Mouse (Mus musculus): ENCODE data around the gene Cfap58.

Cfap58 gene

DNA sequence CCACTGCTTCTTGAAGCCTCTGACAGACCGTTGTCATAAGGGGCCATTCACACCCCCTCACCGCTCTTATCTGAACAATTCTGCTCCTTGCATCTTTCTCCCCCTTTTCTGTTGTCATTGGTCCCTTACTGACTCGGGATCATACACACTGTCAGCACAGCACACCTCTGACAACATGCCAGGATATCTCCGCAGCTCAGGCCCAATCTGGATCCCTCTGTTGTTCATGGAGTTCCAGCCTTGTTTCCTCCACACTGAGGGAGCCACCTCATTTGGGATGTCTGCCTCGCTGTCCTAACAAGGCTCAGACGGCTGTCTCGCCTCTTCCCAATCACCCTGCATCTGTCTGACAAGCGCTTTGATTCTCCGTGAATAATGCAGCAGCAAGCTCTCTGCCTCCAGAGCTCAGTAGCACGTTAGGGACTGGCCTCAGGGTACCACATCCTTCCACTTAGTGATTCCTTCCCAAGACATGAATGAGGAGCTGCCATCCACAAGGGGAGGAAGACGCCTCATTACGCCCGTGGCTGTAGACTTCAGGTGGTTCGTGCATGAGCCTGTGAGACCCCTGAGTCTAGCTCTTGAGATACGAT lies 40.7 kb downstream of the Cfap58 start:
- in situ Hi-C loops (cut with MboI) = no loop called here

DNA sequence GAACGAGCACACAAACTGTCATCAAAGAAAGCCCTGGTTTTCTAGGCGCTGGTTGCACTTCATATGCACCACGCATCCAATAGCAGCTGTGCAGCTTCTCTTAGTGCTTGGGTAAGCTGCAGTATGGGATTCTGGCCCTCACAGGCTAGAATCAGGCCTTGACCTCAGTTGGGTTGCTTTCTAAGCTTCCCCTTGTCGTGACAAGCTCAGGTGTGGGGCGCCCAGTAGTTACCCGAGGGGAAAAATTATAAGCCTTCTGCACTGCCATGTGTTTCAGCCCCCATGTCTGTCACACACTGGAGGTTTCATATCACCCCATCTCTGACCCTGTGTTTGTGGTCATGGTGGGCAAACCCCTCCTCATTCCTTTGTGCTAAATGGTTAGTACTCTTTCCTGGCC lies 42.0 kb downstream of the Cfap58 start:
- in situ Hi-C loops (cut with MboI) = no loop called here

DNA sequence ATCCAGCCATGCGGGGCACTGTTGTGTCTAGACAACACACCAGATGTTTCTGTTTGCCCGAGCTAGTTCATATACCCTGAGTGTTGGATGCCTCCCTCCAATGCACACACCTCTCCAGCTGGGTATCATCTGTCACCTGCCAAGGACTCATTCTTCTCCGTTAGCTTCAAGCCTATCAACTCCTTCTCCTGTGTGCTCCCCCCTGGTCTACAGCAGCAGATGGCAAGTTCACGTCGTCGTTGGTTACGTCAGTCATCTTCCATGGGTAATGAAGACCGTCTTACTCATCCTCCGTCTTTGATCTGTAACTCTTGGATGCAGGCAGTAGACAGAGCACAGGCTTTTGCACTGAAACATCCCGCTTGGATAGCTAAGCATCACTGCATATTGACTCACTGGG lies 42.8 kb downstream of the Cfap58 start:
- in situ Hi-C loops (cut with MboI) = no loop called here

DNA sequence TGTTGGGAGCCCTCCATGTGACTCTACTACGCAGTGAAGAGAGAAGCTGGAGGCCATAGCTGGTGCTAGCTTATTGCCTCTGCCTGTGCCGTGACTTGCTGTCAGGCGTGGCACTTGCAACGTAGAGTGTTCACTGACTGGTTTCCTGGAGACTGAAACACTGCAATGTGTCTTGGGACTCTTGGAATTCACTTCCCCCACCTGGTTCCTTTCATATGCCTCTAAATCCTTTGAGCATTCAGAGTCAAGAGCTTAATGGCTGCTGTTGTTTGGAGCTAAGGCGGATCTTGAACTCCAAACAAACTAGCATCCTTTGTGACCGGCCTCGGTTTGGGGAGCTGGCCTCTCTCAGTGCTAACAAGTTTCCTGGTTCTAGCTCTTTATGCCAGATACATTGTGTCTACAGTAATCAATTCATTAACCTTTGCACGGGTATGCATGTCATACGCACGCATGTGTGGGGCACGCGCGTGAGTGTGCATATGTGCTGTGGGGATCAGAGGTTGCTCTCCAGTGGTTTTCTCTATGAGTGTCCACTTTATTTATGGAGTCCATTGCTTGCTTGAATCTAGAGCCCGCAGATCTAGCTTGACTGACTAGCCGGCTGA lies 48.2 kb downstream of the Cfap58 start:
- in situ Hi-C loops (cut with MboI) = no loop called here

DNA sequence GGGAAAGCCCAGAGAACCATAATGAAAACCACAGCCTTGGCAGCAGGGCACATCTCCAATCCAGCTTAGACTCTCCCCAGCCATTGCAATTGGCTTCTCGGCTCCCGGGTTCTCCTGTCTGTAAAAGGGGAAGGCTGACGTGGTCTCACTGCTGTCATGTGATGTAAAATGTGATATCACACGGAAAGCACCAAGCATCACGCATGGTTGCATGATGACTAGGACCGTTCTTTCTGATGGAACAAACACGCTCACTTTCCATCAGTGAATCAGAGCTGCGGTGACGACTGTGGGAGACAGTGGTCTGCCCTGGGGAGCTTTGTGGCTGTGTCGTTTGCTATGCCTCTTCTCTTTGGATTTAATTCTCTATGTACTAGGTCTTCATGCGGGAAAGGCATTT lies 50.5 kb downstream of the Cfap58 start:
- in situ Hi-C loops (cut with MboI) = no loop called here

- in situ Hi-C loops (cut with MboI) = no loop called here
Measured at GRCm38 (mm10) chr19:47988456-47988855, 51.0 kb downstream of the Cfap58 start.

DNA sequence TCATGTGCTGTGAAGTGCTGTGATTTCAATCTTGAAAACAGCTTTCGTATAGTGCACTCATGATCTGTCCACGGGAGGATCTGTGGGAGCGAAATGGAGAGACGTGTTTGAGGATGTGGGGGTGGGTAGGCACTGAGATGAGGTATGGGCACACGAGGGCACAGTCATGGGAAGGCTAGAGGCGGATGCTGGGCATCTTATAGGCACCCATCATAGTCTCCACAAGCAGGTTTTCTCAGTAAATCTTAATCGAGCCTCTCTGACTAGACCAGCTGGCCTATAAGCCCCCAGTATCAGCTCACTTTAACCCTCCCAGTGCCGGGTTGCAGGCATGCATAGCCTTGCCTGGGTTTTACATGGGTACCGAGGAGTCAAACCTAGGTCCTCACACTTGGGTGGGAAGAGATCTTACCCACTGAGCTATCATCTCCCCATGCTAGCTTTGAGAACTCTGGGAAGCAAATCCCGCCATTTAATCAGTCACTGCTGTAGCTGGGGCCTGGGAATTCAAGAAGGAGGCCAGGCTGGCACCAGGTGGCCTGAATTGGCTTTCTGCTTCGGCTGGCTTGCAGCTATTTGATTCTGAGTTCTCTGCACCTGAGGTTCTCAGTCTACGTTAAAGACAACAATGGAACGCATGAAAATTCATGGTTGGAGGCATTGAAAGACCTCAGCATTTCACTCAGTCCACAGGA lies 51.6 kb downstream of the Cfap58 start:
- in situ Hi-C loops (cut with MboI) = no loop called here

DNA sequence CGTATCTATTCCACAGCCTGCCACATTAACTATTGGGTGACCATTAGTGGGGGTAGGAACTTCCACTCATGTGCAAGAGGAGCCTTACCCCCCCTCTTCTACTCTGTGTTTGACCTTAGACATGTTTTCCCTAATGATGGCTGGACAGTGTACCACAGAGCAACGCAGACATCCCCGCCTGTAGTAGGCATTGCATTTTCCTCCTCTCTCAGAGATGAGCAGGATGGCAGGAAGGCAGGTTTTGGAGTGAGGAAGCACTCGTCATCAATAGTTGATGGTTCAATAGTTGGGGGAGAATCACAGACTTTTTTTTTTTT lies 52.1 kb downstream of the Cfap58 start:
- in situ Hi-C loops (cut with MboI) = no loop called here

DNA sequence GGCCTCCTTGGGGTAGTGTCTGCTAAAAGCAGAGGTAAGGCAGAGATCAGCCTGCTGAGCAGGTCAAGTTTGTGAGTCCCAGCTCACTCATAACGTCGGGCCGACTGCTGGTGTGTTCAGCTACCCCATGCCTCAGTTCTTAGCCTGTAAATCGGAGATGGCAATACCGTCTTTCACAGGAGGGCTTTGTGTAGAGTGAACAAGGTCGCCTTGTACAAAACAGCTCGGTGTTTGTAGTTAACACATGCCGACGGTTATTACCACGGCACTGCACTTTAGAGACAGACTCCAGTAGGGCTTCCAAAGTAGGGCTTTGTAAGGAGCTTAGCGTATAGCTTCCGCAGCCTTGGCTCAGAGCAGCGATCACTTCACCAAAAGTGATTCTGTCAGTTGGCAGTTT lies 63.8 kb downstream of the Cfap58 start:
- in situ Hi-C loops (cut with MboI) = no loop called here

DNA sequence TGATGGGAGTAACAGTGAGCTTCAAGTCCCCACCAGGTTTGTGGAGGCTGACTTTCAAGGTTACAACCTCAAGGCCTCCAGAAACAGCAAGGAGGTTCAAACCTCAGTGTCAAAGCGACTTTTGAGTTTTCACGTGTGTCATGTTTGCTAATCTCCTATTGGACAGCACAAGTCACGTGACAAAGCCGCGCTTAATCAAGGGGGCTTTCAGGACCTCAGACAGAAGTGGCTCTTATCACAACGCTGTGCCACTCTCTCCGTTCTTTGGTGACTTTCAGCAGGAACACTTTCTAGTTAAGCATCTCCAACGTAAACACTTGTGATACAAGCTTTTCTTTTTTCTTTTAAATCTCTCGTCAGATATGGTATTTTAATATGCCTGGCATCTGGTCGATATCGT lies 64.3 kb downstream of the Cfap58 start:
- in situ Hi-C loops (cut with MboI) = no loop called here

- in situ Hi-C loops (cut with MboI) = no loop called here
Measured at GRCm38 (mm10) chr19:48008771-48009413, 71.4 kb downstream of the Cfap58 start.

- in situ Hi-C loops (cut with MboI) = no loop called here
Measured at GRCm38 (mm10) chr19:48009586-48010331, 72.3 kb downstream of the Cfap58 start.

GRCm38 (mm10) chr19:48020103-48020502 lies 82.6 kb downstream of the Cfap58 start:
- in situ Hi-C loops (cut with MboI) = no loop called here

- in situ Hi-C loops (cut with MboI) = no loop called here
Measured at GRCm38 (mm10) chr19:48021435-48021834, 84.0 kb downstream of the Cfap58 start.

DNA sequence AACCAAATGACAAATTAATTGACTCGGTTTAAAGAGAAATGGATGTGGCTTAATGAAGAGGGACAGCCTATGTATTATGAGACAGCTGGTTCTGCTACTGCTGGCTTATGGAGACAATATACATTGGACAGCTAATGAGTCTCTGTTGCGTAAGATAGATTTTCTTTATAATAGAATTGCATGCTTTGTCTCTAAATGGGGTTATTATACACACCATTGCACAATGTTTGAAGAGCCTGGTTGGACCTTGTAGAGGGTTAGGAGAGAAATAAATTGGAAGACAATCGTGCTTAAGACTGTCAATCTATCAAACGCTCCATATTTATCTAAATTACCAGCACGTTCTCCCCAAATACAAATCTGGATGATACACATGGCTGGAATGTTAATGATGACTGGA lies 85.3 kb downstream of the Cfap58 start:
- in situ Hi-C loops (cut with MboI) = no loop called here

DNA sequence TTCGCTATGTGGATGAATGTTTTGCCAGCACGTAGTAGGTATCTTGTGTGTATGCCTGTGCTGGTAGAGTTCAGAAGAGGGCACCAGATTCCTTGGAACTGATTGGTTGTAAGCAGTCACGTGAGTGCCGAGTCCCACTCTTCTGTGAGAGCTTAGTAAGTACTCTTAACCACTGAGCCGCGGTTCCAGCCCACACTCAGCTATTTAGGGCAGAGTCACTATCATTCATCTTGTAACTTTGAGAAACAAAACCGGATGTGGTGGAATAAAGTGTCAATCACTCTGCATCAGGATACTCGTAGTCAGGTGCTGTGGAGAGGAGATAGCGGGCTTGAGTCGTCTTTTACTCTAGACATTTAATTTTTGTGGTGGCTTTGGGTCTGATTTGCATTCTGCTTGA lies 86.3 kb downstream of the Cfap58 start:
- in situ Hi-C loops (cut with MboI) = no loop called here

DNA sequence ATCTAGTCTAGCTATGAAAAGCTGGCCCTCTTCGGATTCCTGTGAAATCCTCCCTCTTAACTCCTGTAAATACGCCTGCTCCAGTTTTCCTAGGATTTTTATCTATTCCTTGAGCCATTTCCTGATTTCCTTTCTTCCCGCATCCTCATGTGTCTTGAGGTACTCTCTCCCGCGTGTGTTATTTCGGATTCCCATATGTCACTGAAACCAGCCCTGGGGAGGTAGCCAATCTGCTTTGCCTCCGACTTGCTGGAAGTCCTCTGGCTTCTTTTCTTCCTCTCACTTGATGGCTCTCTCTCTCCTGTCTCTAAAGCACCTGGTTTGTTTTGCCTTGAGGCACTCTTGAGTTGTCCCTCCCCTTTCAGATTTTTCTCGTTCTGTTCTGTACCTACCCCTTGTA lies 87.9 kb downstream of the Cfap58 start:
- in situ Hi-C loops (cut with MboI) = no loop called here

DNA sequence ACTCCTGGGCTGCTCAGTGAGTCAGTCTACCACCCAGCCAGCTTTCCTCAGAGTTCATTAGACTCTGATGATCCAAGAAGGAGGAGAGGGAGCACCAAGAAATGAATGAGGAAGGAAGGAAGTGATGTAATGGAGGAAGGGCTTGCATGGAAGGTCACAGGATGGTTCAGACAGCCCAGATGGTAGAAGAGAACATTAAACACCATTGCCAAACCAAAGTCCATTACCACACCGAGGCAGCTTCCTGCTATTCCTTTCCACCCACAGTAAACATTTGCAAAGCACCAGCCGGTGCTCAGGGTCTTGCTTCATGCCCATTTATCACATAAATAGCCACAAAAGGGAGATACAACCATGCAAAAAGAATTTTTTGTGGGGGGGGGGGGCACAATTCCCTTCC lies 89.4 kb downstream of the Cfap58 start:
- in situ Hi-C loops (cut with MboI) = no loop called here

- in situ Hi-C loops (cut with MboI) = no loop called here
Measured at GRCm38 (mm10) chr19:48039554-48039953, 102.1 kb downstream of the Cfap58 start.

GRCm38 (mm10) chr19:48047315-48047714 lies 109.8 kb downstream of the Cfap58 start:
- in situ Hi-C loops (cut with MboI) = no loop called here

GRCm38 (mm10) chr19:48049361-48049760 lies 111.9 kb downstream of the Cfap58 start:
- in situ Hi-C loops (cut with MboI) = no loop called here

- in situ Hi-C loops (cut with MboI) = no loop called here
Measured at GRCm38 (mm10) chr19:48063289-48063688, 125.8 kb downstream of the Cfap58 start.

DNA sequence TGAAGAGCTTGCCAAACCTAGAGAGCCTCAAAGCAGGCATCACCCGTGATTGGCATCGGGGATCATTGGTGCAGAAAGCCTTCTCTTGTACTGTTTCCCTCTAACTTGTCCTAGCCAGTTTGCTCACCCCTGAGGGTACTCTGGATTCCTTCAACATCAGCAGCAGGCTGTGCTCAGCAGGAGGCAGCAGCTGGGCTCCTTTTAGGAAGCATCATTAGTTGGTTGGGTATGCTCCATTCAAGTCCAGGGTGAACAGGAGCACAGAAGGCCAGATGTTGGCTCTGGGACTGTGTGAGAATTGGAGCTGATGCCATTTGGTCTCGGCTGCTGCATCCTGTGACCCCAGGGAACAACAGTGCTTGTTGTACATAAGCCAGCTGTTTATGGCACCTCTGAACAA lies 142.2 kb downstream of the Cfap58 start:
- in situ Hi-C loops (cut with MboI) = no loop called here

Measured in mature B cell (primary cell).